ENCODE assay signal across 9 mouse cellular contexts in the genomic region with DNA sequence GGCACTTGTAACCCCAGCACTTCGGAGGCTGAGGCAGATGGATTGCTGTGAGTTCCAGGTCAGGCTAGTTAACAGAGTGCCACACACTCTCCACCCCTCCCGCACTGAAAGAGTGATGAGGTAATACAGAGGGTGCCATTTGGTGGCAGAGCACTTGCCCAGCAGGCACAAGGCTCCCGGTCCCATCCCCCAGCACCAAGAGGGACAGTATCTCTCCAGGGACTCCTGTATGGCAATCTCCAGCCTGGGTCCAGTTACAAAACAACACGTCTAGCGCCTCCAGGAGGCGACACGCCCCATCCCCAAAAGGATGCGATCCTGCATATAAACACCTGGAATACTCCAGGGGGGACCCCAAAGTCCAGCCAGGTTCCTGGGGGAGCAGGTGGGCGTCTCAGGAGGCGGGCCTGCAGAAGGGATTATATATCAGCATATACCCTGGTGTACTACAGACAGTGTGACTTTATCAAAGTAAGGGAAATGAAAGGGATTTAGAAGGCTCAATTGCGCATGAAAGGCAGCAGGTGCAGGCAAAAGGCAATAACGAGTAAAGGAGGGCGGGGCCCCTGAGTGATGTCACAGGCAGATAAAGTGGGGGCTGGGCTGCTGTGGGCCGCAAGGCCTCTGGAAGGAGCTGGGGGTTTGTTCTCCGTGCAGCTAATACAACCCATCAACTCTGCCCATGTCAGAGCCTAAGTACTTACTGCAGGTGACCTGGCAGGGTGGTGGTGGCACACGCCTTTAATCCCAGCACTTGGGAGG. TPM values are rescaled to one million over a fixed set of nuclear protein-coding genes. Genes with fewer than 3 reads are reported as not detected.
DNase-seq lines count a peak whose midpoint lies in the region; ATAC-seq and TF ChIP-seq lines count a peak whose summit lies in the region.
"Had no signal": no experiment of that assay in that cellular context is flagged by ENCODE, and none has a peak within 500 bp of the region (broad histone marks: within the 10 kb centered on the region; RNA-seq: fewer than 3 reads in every experiment).

No protein-coding gene starts in this region.

- TF ChIP-seq CTCF in intestine, postnatal 0 days (IDR thresholded peaks at IDR 0.05; ENCODE audit: low read depth), result no peak; the same call in 1 of the 2 replicates
- no peak for TF ChIP-seq CTCF in stomach, postnatal 0 days (IDR thresholded peaks at IDR 0.05; ENCODE audit: low read depth)

- H3K4me3 ChIP-seq in midbrain, embryonic 13.5 days (replicated peaks), result no peak overlapping the region
- no peak overlapping the region for H3K4me3 ChIP-seq in midbrain, embryonic 14.5 days (replicated peaks; ENCODE audit: low read depth, low read length)
- H3K4me3 ChIP-seq in intestine, postnatal 0 days (ENCODE audit: low read depth, low read length), result no peak overlapping the region
- no peak overlapping the region for H3K4me3 ChIP-seq in stomach, postnatal 0 days (ENCODE audit: low read depth, low read length)
- H3K4me3 ChIP-seq: embryonic facial prominence, embryonic 13.5 days had no signal

- TF ChIP-seq EP300 in stomach, postnatal 0 days (optimal IDR thresholded peaks at IDR 0.05), result no peak

- peaks cover 80% of the 10 kb centered on the region for H3K4me1 ChIP-seq in midbrain, embryonic 13.5 days (replicated peaks)
- H3K4me1 ChIP-seq in midbrain, embryonic 14.5 days (ENCODE audit: control insufficient read depth, insufficient read depth, low read length), result peaks cover 54% of the 10 kb centered on the region
- H3K4me1 ChIP-seq in intestine, postnatal 0 days (replicated peaks; ENCODE audit: control insufficient read depth, insufficient read depth, low read length), result peaks cover 26% of the 10 kb centered on the region
- H3K4me1 ChIP-seq in stomach, postnatal 0 days (replicated peaks; ENCODE audit: control insufficient read depth, insufficient read depth), result peaks cover 32% of the 10 kb centered on the region

- no peak for ATAC-seq in midbrain, embryonic 13.5 days
- ATAC-seq in midbrain, embryonic 14.5 days (ENCODE audit: low FRiP score, low TSS enrichment), result no peak
- ATAC-seq in intestine, postnatal 0 days, result peak; percentile 19
- peak; percentile 30; the same call in 1 of the 2 replicates for ATAC-seq in stomach, postnatal 0 days (ENCODE audit: low FRiP score, low TSS enrichment)

- no peak overlapping the region for H3K9ac ChIP-seq in midbrain, embryonic 13.5 days (replicated peaks)
- H3K9ac ChIP-seq in midbrain, embryonic 14.5 days (replicated peaks; ENCODE audit: low read length), result no peak overlapping the region
- H3K9ac ChIP-seq in intestine, postnatal 0 days (ENCODE audit: low read depth, low read length), result no peak overlapping the region
- no peak overlapping the region for H3K9ac ChIP-seq in stomach, postnatal 0 days (ENCODE audit: low read length)
- H3K9ac ChIP-seq: embryonic facial prominence, embryonic 13.5 days had no signal

- H3K27ac ChIP-seq in midbrain, embryonic 13.5 days, result peak overlapping the region; percentile 41; the same call in 1 of the 2 replicates
- H3K27ac ChIP-seq in midbrain, embryonic 14.5 days (replicated peaks; ENCODE audit: low read depth, low read length), result no peak overlapping the region; the same call in 1 of the 2 replicates
- H3K27ac ChIP-seq in intestine, postnatal 0 days (ENCODE audit: low read depth, low read length), result peak overlapping the region; percentile 98; the same call in 1 of the 2 replicates
- peak overlapping the region; percentile 99 for H3K27ac ChIP-seq in stomach, postnatal 0 days (replicated peaks)
- H3K27ac ChIP-seq: embryonic facial prominence, embryonic 13.5 days had no signal

- no peak overlapping the region for H3K4me2 ChIP-seq in midbrain, embryonic 13.5 days (replicated peaks)
- no peak overlapping the region for H3K4me2 ChIP-seq in midbrain, embryonic 14.5 days (ENCODE audit: low read length)
- H3K4me2 ChIP-seq in intestine, postnatal 0 days (replicated peaks; ENCODE audit: low read depth), result 0 out of 2 replicates have a peak overlapping the region, but pooled peaks have one; percentile 30
- H3K4me2 ChIP-seq in stomach, postnatal 0 days (replicated peaks; ENCODE audit: low read depth), result no peak overlapping the region
- H3K4me2 ChIP-seq: embryonic facial prominence, embryonic 13.5 days had no signal

- H3K36me3 ChIP-seq in midbrain, embryonic 13.5 days, result peaks cover 31% of the 10 kb centered on the region
- peaks cover 28% of the 10 kb centered on the region for H3K36me3 ChIP-seq in midbrain, embryonic 14.5 days (ENCODE audit: control insufficient read depth, insufficient read depth, low read length)
- peaks cover 36% of the 10 kb centered on the region for H3K36me3 ChIP-seq in intestine, postnatal 0 days (ENCODE audit: control insufficient read depth, insufficient read depth)
- H3K36me3 ChIP-seq in stomach, postnatal 0 days (ENCODE audit: control insufficient read depth, insufficient read depth, low read length), result 0 out of 2 replicates have a peak, but pooled peaks cover 5% of the 10 kb centered on the region

- H3K9me3 ChIP-seq in midbrain, embryonic 13.5 days, result no peaks in the 10 kb centered on the region
- H3K9me3 ChIP-seq in midbrain, embryonic 14.5 days (ENCODE audit: control insufficient read depth, low read length), result no peaks in the 10 kb centered on the region
- no peaks in the 10 kb centered on the region for H3K9me3 ChIP-seq in intestine, postnatal 0 days (ENCODE audit: control insufficient read depth)
- H3K9me3 ChIP-seq in stomach, postnatal 0 days (ENCODE audit: control insufficient read depth, low read length), result no peaks in the 10 kb centered on the region
- H3K9me3 ChIP-seq: embryonic facial prominence, embryonic 13.5 days had no signal

- no peaks in the 10 kb centered on the region for H3K27me3 ChIP-seq in midbrain, embryonic 13.5 days
- no peaks in the 10 kb centered on the region for H3K27me3 ChIP-seq in midbrain, embryonic 14.5 days (ENCODE audit: control insufficient read depth, insufficient read depth, low read length)
- no peaks in the 10 kb centered on the region for H3K27me3 ChIP-seq in intestine, postnatal 0 days (replicated peaks; ENCODE audit: control insufficient read depth, insufficient read depth, low read length)
- no peaks in the 10 kb centered on the region for H3K27me3 ChIP-seq in stomach, postnatal 0 days (ENCODE audit: control insufficient read depth, insufficient read depth, low read length)
- H3K27me3 ChIP-seq: embryonic facial prominence, embryonic 13.5 days had no signal

- DNase-seq in adrenal gland, adult 2 months, result peak; percentile 47
- no peak for DNase-seq in adrenal gland, adult 8-10 months
- DNase-seq in midbrain, embryonic 14.5 days, result no peak
- peak; percentile 75 for DNase-seq in stomach, postnatal 0 days (ENCODE audit: low spot score)
- no peak for DNase-seq in urinary bladder, postnatal 14 days (ENCODE audit: low spot score)
- no peak for DNase-seq in left cerebral cortex, postnatal 14 days (ENCODE audit: low spot score in 2 of 2)

- intact Hi-C loops in left cerebral cortex, postnatal 14 days (cut with DNase I), result no loop called here

- WGBS in midbrain, embryonic 13.5 days, result 54% methylated on average over 16 of the region's 16 CpGs
- 55% methylated on average over 16 of the region's 16 CpGs for WGBS in midbrain, embryonic 14.5 days
- WGBS in intestine, postnatal 0 days, result 36% methylated on average over 16 of the region's 16 CpGs
- 52% methylated on average over 16 of the region's 16 CpGs for WGBS in stomach, postnatal 0 days

RNA-seq across cellular contexts. Expression of a gene that starts 44.4 kb away (rescaled TPM):
- 10 to 100 TPM; 53.9 to 56.5 TPM for total RNA-seq in adrenal gland, adult 2 months (2021)
- polyA plus RNA-seq in adrenal gland, adult 2 months (2012; rRNA removed), result 21.3 and 22.2 TPM in 2 replicates
- total RNA-seq in adrenal gland, adult 8-10 months (2022), result 10 to 100 TPM; 51.7 to 94.5 (median 70.6) TPM
- 85.4 and 86.8 TPM in 2 replicates for polyA plus RNA-seq in midbrain, embryonic 13.5 days (2015; fragmentation: Nextera tagmentation; extraction: Ambion mirVana)
- 64.4 and 67.8 TPM in 2 replicates for polyA plus RNA-seq in midbrain, embryonic 14.5 days (2014; fragmentation: Nextera tagmentation; extraction: Ambion mirVana)
- 43.5 and 57.7 TPM in 2 replicates for polyA plus RNA-seq in intestine, postnatal 0 days (2015; fragmentation: Nextera tagmentation; extraction: Ambion mirVana)
- 24.3 and 29.7 TPM in 2 replicates for polyA plus RNA-seq in stomach, postnatal 0 days (2015; fragmentation: Nextera tagmentation; extraction: Ambion mirVana)
- 100 to 1,000 TPM; 130 to 171 TPM for total RNA-seq in left cerebral cortex, postnatal 14 days (2021)

Comparison
In these comparisons a context has a peak if more than half of its experiments do, and no peak if none do; other contexts are left out.
1. DNase-seq: peak in adrenal gland, adult 2 months (single experiment) and stomach, postnatal 0 days (single experiment); none in adrenal gland, adult 8-10 months (single experiment), midbrain, embryonic 14.5 days (single experiment), urinary bladder, postnatal 14 days (single experiment) and left cerebral cortex, postnatal 14 days (0 of 2).
2. ATAC-seq: peak in intestine, postnatal 0 days (single experiment) and stomach, postnatal 0 days (single experiment); none in midbrain, embryonic 13.5 days (single experiment) and midbrain, embryonic 14.5 days (single experiment).